Mouse (Mus musculus) forebrain, embryonic 16.5 days (tissue): ENCODE data around the gene Arhgap27. TPM values are rescaled to one million over a fixed set of nuclear protein-coding genes. Genes with fewer than 3 reads are reported as not detected.
"Not testable (repeated sequence)": the region's sequence is repeated elsewhere in the genome, so short reads cannot be mapped to it uniquely, and the experiment has no call there.

Source experiments
- ATAC-seq: fragments of 200-750 bp; cut with Nextera tagmentation; 2 replicates; pipeline ENCODE4 v1.8.0; 2017; ENCODE audit warnings: mild to moderate bottlenecking, moderate library complexity
- H3K27ac ChIP-seq: fragments of 300-500 bp; sonication (generic); 2 replicates; pipeline ENCODE4 v1.5.1; 2014; ENCODE audit warnings: low read length, control low read depth
- H3K27me3 ChIP-seq: fragments of 300-500 bp; sonication (generic); replicated peaks from 2 replicates; pipeline ENCODE4 v1.6.1; 2014; ENCODE audit warnings: low read length; ENCODE audit not compliant: control insufficient read depth, insufficient read depth
- H3K36me3 ChIP-seq: fragments of 300-500 bp; sonication (generic); 2 replicates; pipeline ENCODE4 v1.6.1; 2014; ENCODE audit not compliant: control insufficient read depth, insufficient read depth
- H3K4me1 ChIP-seq: fragments of 300-500 bp; sonication (generic); replicated peaks from 2 replicates; pipeline ENCODE4 v1.6.1; 2014; ENCODE audit warnings: low read length; ENCODE audit not compliant: control insufficient read depth, insufficient read depth
- H3K4me2 ChIP-seq: fragments of 300-500 bp; sonication (generic); 2 replicates; pipeline ENCODE4 v1.6.1; 2014; ENCODE audit warnings: mild to moderate bottlenecking, low read length, control low read depth
- H3K4me3 ChIP-seq: fragments of 300-500 bp; sonication (generic); replicated peaks from 2 replicates; pipeline ENCODE4 v1.5.1; 2014; ENCODE audit warnings: mild to moderate bottlenecking, low read length, control low read depth
- H3K9ac ChIP-seq: fragments of 300-500 bp; sonication (generic); replicated peaks from 2 replicates; pipeline ENCODE4 v1.6.1; 2014; ENCODE audit warnings: low read depth, low read length, control low read depth
- H3K9me3 ChIP-seq: fragments of 300-500 bp; sonication (generic); 2 replicates; pipeline ENCODE4 v1.6.1; 2016; ENCODE audit warnings: low read length; ENCODE audit not compliant: control insufficient read depth
- WGBS: fragments of 180-500 bp; shearing (Covaris S2); extraction: QIAGEN DNeasy Blood & Tissue Kit; methylation state at CpG from one replicate; pipeline ENCODE4 v1.1.7; 2014; 5-methylcytosine and 5-hydroxymethylcytosine counted together
- polyA plus RNA-seq: library from polyadenylated mRNA; unstranded; fragments of >200 nt; fragmentation: Nextera tagmentation; extraction: Ambion mirVana; gene quantifications from 2 replicates; pipeline ENCODE4 v1.2.1, GENCODE M21; 2015

The Arhgap27 gene
- polyA plus RNA-seq, 1 experiment from 2014 or later = 3.0 TPM

GRCm38 (mm10) chr11:103322832-103323231 is 40.7 kb downstream of the Arhgap27 start:
- not testable (repeated sequence) for H3K27me3 ChIP-seq, H3K4me2 ChIP-seq, H3K27ac ChIP-seq, H3K36me3 ChIP-seq, H3K4me3 ChIP-seq, ATAC-seq, H3K9ac ChIP-seq, H3K9me3 ChIP-seq
- 44% methylated on average over 4 of the region's 4 CpGs for WGBS
- peaks cover 20% of the 10 kb centered on the region for H3K4me1 ChIP-seq

DNA sequence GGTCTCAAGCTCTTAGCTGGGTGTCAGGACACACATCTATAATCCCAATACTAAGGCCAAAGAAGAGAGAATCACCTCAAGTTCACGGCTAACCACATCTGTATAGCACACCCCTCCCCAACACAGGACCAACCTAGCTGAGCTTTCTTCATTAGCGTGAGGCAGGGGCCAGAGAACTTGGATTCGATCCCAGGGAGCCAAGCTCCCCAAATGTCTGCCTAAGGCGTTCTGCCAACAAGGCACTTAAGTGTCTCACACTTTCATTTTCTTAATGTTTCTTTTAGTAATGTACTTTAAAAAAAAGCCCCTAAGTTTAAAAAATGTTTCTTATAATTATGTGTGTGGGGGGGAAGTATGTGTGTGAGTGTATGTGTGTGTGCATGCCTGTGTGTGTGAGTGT is 42.8 kb downstream of the Arhgap27 start:
- Histone ChIP-seq H3K36me3 (no peaks in the 10 kb centered on the region), H3K4me3 (no peak overlapping the region), H3K9me3 (no peaks in the 10 kb centered on the region), H3K4me1 (peaks cover 20% of the 10 kb centered on the region), H3K27me3 (no peaks in the 10 kb centered on the region), H3K9ac (no peak overlapping the region), H3K4me2 (no peak overlapping the region), H3K27ac (no peak overlapping the region)
- 28% methylated on average over 4 of the region's 4 CpGs for WGBS
- no peak for ATAC-seq

DNA sequence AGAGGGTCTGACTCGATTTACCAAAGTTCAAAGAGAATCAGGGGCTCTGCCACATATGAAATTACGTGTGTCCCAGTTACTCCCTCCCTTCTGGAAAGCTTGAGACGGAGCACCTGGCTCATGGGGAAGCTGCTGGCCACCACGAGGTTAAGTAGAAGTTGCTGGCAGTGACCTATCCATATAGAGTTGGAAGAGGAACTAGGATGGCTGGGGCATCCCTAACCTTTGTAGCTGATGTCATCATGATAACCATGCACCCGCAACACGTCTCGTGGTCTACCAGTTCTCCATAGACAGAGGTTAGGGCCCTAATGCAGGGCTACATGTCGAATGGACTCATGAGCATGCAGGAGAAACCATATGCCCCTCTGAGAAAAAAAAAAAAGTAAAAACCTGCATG is 43.3 kb downstream of the Arhgap27 start:
- 82% methylated on average over 8 of the region's 8 CpGs for WGBS
- H3K4me1 ChIP-seq = peaks cover 20% of the 10 kb centered on the region
- H3K4me2 ChIP-seq = no peak overlapping the region
- H3K9me3 ChIP-seq = no peaks in the 10 kb centered on the region
- ATAC-seq = no peak
- H3K27ac ChIP-seq = no peak overlapping the region
- H3K36me3 ChIP-seq = no peaks in the 10 kb centered on the region
- H3K27me3 ChIP-seq = no peaks in the 10 kb centered on the region
- H3K9ac ChIP-seq = no peak overlapping the region
- no peak overlapping the region for H3K4me3 ChIP-seq

GRCm38 (mm10) chr11:103318042-103318441 is 45.5 kb downstream of the Arhgap27 start:
- Histone ChIP-seq H3K4me1 (peaks cover 12% of the 10 kb centered on the region), H3K36me3 (no peaks in the 10 kb centered on the region), H3K9me3 (no peaks in the 10 kb centered on the region), H3K27me3 (no peaks in the 10 kb centered on the region), H3K9ac (no peak overlapping the region), H3K27ac (no peak overlapping the region), H3K4me3 (no peak overlapping the region), H3K4me2 (no peak overlapping the region)
- ATAC-seq = no peak
- WGBS = 87% methylated on average over 1 of the region's 1 CpGs

GRCm38 (mm10) chr11:103315379-103315778 is 48.1 kb downstream of the Arhgap27 start:
- ATAC-seq = no peak
- Histone ChIP-seq H3K9me3 (no peaks in the 10 kb centered on the region), H3K27ac (no peak overlapping the region), H3K36me3 (no peaks in the 10 kb centered on the region), H3K27me3 (no peaks in the 10 kb centered on the region), H3K9ac (no peak overlapping the region), H3K4me1 (peaks cover 7% of the 10 kb centered on the region), H3K4me2 (no peak overlapping the region), H3K4me3 (no peak overlapping the region)
- 96% methylated on average over 5 of the region's 5 CpGs for WGBS

- Histone ChIP-seq H3K9me3 (no peaks in the 10 kb centered on the region), H3K4me1 (peaks cover 6% of the 10 kb centered on the region), H3K36me3 (no peaks in the 10 kb centered on the region), H3K9ac (no peak overlapping the region), H3K4me3 (no peak overlapping the region), H3K4me2 (no peak overlapping the region), H3K27me3 (no peaks in the 10 kb centered on the region), H3K27ac (no peak overlapping the region)
- WGBS = 80% methylated on average over 10 of the region's 10 CpGs
- no peak for ATAC-seq
These were observed 48.6 kb downstream of the Arhgap27 start for GRCm38 (mm10) chr11:103314736-103315374.

DNA sequence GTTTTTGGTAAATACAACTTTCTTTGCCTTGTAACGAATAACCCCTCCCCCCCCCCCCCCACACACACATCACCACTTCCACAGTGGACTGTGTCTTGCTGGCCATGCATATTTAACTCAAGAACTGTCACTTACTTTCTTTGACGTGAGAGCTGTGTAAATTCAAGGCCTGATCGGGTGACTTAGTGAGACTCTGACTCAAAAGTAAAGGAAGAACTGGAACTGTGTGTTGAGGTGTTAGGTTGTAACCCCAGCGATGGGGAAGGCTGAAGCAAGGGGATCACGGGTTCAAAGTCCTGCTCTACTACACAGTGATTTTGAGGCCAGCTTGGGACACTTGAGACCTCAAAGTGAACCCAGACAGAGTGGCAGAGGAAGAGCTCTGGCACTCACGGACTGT is 50.0 kb downstream of the Arhgap27 start:
- Histone ChIP-seq H3K27me3 (no peaks in the 10 kb centered on the region), H3K4me1 (peaks cover 7% of the 10 kb centered on the region), H3K4me3 (no peak overlapping the region), H3K4me2 (no peak overlapping the region), H3K36me3 (no peaks in the 10 kb centered on the region), H3K9me3 (no peaks in the 10 kb centered on the region), H3K9ac (no peak overlapping the region), H3K27ac (no peak overlapping the region)
- no peak for ATAC-seq
- 83% methylated on average over 6 of the region's 6 CpGs for WGBS

GRCm38 (mm10) chr11:103312655-103313255 is 50.7 kb downstream of the Arhgap27 start:
- Histone ChIP-seq H3K36me3 (no peaks in the 10 kb centered on the region), H3K9ac (no peak overlapping the region), H3K27ac (no peak overlapping the region), H3K4me2 (no peak overlapping the region), H3K4me1 (peaks cover 7% of the 10 kb centered on the region), H3K9me3 (no peaks in the 10 kb centered on the region), H3K27me3 (no peaks in the 10 kb centered on the region), H3K4me3 (no peak overlapping the region)
- ATAC-seq = no peak
- WGBS = 65% methylated on average over 8 of the region's 8 CpGs

DNA sequence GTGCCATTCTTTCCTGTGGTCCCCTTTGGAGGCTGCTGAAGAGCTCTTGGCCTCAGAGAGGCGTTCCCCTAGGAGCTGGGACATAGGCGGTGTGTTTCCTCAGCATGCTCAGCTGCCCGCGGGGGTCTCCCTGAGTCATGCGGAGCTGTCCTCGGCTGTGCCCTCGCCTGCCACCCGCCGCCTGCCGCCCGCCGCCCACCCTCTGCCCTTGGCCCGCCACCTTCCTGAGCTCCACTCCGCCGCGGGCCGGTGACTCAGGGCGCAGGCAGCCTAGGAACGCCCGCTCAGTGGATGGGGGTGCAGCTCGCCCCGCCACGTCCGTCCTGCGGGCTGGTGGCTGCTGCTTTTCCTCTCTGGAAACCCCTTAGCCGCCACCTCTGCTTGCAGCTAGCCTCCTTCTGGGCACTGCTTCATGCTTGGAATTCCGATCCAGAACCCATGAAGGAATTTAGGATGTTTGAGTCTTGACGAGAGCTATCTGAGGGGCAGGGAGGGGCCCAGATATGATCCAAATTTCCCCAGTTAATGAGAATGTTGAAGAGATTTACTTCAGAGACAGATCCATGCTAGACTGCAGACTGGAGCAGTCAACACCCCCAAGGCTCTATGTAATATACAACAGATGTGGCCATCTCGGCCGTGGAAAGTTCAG is 51.4 kb downstream of the Arhgap27 start:
- no peaks in the 10 kb centered on the region for H3K9me3 ChIP-seq
- H3K4me3 ChIP-seq = peak overlapping the region; percentile 25
- no peak overlapping the region for H3K27ac ChIP-seq
- no peak for ATAC-seq
- H3K4me2 ChIP-seq = peak overlapping the region; percentile 62
- H3K27me3 ChIP-seq = no peaks in the 10 kb centered on the region
- 5% methylated on average over 30 of the region's 30 CpGs for WGBS
- peaks cover 7% of the 10 kb centered on the region for H3K4me1 ChIP-seq
- no peaks in the 10 kb centered on the region for H3K36me3 ChIP-seq
- peak overlapping the region; percentile 54 for H3K9ac ChIP-seq
